Mouse (Mus musculus): ENCODE data around the gene Lbx1.

DNA sequence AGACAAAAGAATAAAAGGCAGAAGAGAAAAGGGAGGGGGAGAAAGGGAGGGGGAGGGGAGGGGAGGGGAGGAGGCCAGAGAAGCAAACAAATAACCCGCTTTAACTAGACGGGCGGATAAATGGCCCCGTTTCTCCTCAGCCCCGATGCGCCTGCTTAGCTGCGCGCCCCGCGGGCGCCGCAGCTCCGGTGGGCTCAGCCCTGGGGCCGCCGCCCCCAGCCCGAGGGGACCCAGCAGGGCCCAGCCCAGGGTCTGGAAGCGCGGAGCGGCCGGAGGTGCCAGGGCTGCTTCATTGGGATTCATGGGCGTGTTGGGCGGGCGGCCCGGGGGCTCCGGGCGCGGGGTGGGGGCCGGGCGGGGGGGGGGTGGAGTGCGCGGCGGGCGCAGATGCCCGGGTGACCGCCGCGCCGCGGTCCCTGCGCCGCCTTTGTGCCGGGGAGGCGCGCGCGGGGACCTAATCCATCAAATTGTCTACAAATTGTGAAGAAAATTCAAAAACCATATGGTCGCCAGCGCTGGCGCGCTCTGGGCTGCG, 4.7 kb downstream of the Lbx1 start:
- TF ChIP-seq EP300 (IDR thresholded peaks at IDR 0.05; ENCODE audit: low read depth): no peak
- no peak for TF ChIP-seq CTCF (IDR thresholded peaks at IDR 0.05; ENCODE audit: low read depth)
